Mouse (Mus musculus) heart, postnatal 4 days (tissue): ENCODE measurements at regions not wholly inside any gene's neighbourhood (a gene's known extent, or its start where the extent isn't known, plus 50 kb on each side); places are given as distances from the start of the nearest gene placed in this dataset.
"Not testable (repeated sequence)": the region's sequence is repeated elsewhere in the genome, so short reads cannot be mapped to it uniquely, and the experiment has no call there.

ENCODE experiments used
- DNase-seq: peaks from one replicate; pipeline ENCODE4 v3.0.0; 2021

GRCm38 (mm10) chr8:20285523-20285922 is 77.5 kb downstream of the Gm15319 start:
- not testable (repeated sequence) for DNase-seq

DNA sequence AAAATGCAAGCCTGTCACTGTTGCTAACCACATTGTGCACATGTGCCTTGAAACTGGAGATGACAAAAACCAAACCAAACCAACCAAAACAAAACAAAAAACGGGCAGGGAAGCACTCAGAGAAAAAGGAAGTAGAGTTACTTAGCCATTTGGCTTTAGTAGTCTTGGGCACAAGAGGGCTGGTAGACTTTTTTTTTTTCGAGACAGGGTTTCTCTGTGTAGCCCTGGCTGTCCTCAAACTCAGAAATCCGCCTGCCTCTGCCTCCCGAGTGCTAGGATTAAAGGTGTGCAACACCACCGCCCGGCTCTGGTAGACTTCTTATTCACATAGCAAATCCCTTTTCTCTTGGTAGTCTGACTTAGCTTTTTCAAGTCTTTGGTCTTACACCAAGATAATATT is 78.2 kb downstream of the Gm15319 start:
- not testable (repeated sequence) for DNase-seq

- DNase-seq = not testable (repeated sequence)
These were observed 79.9 kb downstream of the Gm15319 start for GRCm38 (mm10) chr8:20283141-20283540.

DNA sequence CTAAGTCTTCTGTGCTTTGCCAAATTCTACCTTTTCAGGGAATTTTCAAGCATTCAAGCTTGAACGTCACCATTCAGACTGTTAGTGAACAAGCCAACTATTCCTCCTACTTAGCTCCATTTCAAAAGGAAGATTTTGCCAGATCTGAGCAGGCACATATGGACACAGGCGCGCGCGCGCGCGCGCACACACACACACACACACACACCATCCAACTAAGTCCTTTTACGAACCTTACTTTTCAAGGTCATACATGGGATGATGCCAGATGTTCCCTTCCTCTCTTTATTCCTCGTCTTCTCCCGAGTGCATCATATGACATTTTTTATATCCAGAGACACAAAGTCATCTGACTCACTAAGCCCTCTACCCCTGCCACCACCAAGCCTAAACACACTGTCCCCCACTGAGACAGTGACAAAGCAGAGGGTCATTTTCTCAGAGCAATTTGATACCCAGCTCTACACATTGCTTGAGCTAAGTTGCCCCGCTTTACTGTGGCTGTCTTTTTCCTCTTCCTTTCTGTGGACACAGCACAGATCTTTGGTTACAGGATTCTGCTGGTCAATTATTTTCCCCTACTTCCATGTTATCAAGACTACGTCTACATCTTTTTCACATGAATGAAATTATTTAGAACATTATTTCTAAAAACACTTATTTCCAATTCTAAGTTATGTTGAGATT is 81.7 kb downstream of the Gm15319 start:
- DNase-seq = not testable (repeated sequence)

GRCm38 (mm10) chr8:20277701-20278100 is 85.3 kb downstream of the Gm15319 start:
- DNase-seq = not testable (repeated sequence)

DNA sequence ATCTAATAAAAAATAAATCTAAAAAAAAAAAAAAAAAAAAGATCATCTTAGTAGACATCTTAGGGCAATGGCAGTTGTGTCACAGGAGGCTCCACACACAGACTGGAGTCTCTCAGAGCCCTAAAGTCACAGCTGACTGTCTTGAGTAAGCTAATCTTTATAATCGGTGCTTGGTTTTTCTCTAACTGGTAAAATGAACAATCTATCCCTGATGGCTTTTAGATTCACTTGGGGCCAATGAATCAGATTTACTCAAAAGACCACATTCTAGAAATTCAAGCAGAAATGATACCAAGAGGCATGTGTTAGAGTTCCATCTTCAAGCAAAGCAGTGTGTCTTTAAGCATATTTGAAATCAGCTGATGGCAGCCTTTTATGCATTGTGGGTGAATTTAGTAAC is 86.3 kb downstream of the Gm15319 start:
- DNase-seq = not testable (repeated sequence)

GRCm38 (mm10) chr8:20273844-20274243 is 89.2 kb downstream of the Gm15319 start:
- DNase-seq = not testable (repeated sequence)

DNA sequence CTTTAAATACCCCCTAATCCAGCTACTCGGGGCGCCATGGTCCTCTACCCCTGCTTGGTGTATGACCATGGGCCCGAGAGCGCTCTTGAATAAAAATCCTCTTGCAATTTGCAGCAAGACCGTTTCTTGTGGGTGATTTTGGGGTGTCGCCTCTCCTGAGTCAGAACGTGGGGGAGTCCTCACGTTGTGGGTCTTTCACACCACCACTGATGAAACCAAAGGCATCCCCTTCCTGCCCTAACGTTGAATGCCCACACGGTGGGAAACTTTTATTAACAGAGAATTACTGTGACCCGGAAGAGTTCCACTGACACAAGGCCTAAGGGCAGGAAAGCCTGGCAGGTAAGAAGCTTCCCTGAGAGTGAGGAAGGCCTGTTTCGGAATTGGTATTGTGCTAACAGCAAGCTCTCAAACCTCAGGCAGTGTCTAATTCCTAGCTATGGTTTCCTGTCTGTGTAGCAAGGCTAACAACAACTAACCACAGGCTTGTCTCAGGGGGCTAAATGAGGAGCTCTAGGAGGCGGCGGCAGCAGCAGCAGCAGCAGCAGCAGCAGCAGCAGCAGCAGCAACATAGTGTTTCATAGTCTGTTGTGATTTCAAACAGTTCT is 95.4 kb downstream of the Gm15319 start:
- not testable (repeated sequence) for DNase-seq

GRCm38 (mm10) chr8:20266776-20267175 is 96.2 kb downstream of the Gm15319 start:
- peak; percentile 41 for DNase-seq

DNA sequence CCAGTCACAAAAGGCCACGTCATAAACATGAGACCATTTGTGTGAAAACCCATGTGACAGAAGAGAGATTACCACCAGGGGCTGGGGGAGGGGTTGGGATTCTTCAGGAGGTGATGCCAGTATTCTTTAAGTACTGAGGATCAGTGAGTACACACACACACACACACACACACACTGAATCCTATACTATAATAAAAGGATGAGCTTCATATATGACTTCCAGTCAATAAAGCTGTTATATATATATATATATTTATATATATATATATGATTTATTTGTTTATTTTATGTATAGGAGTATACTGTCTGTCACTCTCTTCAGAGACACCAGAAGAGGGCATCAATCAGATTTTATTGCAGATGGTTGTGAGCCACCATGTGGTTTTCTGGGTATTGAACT is 98.4 kb downstream of the Gm15319 start:
- DNase-seq = not testable (repeated sequence)

GRCm38 (mm10) chr8:20264106-20264505 is 98.9 kb downstream of the Gm15319 start:
- DNase-seq = peak; percentile 34

DNA sequence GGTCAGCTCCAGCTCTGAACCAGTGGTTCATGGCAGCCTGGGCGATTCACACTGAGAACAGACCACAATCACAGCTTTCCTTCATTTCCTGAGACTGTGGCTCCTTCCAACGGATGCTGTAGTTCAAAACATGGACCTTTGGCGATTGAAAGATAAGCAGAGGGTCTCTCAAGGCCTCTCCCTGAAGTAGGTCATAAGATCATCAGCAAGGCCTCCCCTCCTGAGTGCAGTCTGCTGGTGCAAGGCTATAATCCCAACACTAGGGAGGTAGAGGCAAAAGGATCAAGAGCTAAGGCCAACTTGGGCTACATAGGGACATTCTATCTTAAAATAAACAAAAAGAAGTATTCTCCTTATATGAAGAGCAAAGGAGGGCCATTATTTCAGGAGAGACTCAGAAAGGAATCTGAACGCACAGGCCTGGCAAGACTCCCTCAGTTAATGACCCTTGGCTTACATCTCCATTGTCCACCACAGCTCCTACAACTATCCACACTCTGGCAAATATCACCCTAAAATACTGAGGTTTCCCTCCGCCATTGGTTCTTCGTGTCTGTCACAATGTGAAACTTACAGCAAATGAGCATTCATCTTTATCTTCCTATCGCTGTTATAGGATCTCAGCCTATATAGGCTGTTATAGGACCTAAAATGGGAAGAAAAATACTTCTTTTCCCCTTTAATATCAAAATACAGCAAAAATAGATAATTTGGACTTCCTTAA is 100.0 kb downstream of the Gm15319 start:
- peak; percentile 31 for DNase-seq

GRCm38 (mm10) chr8:20262253-20262652 is 100.8 kb downstream of the Gm15319 start:
- not testable (repeated sequence) for DNase-seq

- not testable (repeated sequence) for DNase-seq
These were observed 101.4 kb downstream of the Gm15319 start for GRCm38 (mm10) chr8:20261452-20262181.

GRCm38 (mm10) chr8:20261007-20261406 is 102.0 kb downstream of the Gm15319 start:
- peak; percentile 57 for DNase-seq

DNA sequence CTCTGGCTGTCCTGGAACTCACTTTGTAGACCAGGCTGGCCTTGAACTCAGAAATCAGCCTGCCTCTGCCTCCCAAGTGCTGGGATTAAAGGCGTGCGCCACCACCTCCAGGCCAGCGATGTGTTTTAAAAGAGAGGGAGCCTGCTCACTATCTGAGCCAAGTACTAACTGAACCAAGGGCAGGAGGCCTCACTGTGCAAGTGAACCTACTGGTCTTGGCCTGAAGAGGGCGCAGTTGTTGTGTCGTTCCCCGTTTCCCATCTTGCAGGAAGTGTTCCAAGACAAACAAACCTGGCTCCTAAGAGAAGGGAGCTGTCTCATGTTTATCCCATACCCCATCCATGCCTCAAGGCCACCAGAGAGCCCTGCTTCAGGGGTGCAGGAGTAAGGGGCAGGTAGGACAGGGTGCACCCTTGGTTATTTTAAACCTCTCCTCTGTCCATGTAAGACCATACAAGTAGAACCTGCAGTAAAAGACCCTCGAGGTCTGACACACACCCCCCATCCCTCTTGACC is 102.8 kb downstream of the Gm15319 start:
- DNase-seq = not testable (repeated sequence)

DNA sequence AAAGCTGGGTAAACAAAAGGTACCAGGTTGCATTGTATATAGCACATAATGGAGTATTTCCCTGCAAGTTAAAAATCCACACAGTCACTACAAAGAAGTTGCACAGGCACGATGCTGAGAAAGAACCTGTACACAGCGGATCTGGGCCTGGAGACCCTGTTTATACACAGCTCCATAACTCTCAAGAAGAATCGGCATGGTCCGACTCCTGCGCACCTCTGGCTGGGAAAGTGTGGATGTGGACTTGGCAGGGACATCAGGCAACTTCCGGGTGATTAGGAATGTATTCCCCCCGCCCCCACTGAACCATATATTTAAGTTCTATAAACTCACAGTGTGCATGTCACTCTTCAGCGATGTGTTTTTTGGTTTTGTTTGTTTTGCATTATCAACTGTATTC is 103.3 kb downstream of the Gm15319 start:
- not testable (repeated sequence) for DNase-seq
